Mouse (Mus musculus): Measurements from ENCODE around the gene BC035947. TPM values are rescaled to one million over a fixed set of nuclear protein-coding genes. Genes with fewer than 3 reads are reported as not detected.
A peak's percentile ranks its signal among the peaks of the same experiment; 100 is the strongest.

The BC035947 gene
- total and polyA plus RNA-seq, 3 experiments, result not detected

DNA sequence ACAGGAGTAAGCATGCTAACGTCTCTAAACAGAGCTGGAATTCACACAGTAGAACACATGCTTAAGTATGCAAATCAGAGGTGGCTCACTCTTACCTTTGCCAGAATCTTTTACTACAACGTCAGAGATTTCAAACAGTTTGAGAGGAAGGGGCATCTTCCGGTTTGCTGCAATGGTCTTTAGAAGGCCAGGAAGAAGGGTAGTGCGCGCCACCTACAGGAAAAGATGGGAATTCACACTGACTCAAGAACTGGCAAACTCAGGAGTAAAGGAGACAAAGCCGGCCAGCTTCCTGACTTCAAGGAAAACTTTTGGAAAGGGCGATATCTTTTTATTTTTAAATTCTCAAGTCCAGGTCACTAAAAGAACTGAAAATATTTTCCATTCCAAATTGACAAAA lies 57.3 kb downstream of the BC035947 start:
- peak overlapping the region; percentile 62 for H3K4me2 ChIP-seq (ENCODE audit: insufficient read depth, low read depth, poor library complexity, severe bottlenecking)
- H3K79me2 ChIP-seq (replicated peaks; ENCODE audit: control insufficient read depth, extremely low read depth, insufficient read depth, poor library complexity, severe bottlenecking), result 0 out of 2 replicates have a peak, but pooled peaks cover 5% of the 10 kb centered on the region
- H3K9me3 ChIP-seq (replicated peaks; ENCODE audit: low read length), result no peaks in the 10 kb centered on the region
- peaks cover 46 to 92% of the 10 kb centered on the region in 2 experiments for H3K36me3 ChIP-seq (replicated peaks in 1 of 2; ENCODE audit: control insufficient read depth in 1 of 2, insufficient read depth in 1 of 2, low read length in 1 of 2)
- peak overlapping the region in 1 of 3 experiments; percentile 4 for H3K4me3 ChIP-seq (replicated peaks in 1 of 3; ENCODE audit: low read depth in 2 of 3, low read length in 2 of 3, poor library complexity in 1 of 3)
- peak overlapping the region; percentile 91 for H3K27ac ChIP-seq (ENCODE audit: insufficient read depth, low read depth)
- H3K9ac ChIP-seq (ENCODE audit: insufficient read depth, low read depth), result no peak overlapping the region; the same call in 1 of the 2 replicates
- DNase-seq (ENCODE audit: extremely low read depth), result peak; percentile 84
- no peaks in the 10 kb centered on the region for H3K27me3 ChIP-seq (replicated peaks)
- TF ChIP-seq NRF1 (IDR thresholded peaks at IDR 0.05; ENCODE audit: low read depth, low read length) (no peak), IRF4 (IDR thresholded peaks at IDR 0.05; ENCODE audit: low read depth, low read length) (0 out of 2 replicates have a peak, but pooled peaks have one; percentile 12), MAZ (IDR thresholded peaks at IDR 0.05; ENCODE audit: low read depth, low read length) (0 out of 2 replicates have a peak, but pooled peaks have one; percentile 28), RCOR1 (conservative IDR thresholded peaks at IDR 0.05; ENCODE audit: low read depth, low read length) (no peak), JUND (conservative IDR thresholded peaks at IDR 0.05; ENCODE audit: low read depth, low read length) (no peak), ELF1 (IDR thresholded peaks at IDR 0.05; ENCODE audit: low read depth, low read length) (peak; percentile 89), TBP (conservative IDR thresholded peaks at IDR 0.05; ENCODE audit: low read depth, low read length) (no peak), GABPA (IDR thresholded peaks at IDR 0.05; ENCODE audit: insufficient replicate concordance, low read depth, low read length) (no peak), MYC (IDR thresholded peaks at IDR 0.05; ENCODE audit: low read depth, low read length) (no peak; the same call in 1 of the 2 replicates), TCF12 (IDR thresholded peaks at IDR 0.05; ENCODE audit: low read depth, low read length) (no peak), SIN3A (IDR thresholded peaks at IDR 0.05; ENCODE audit: low read length) (peak; percentile 49; the same call in 1 of the 2 replicates), USF2 (conservative IDR thresholded peaks at IDR 0.05; ENCODE audit: low read depth, low read length) (no peak), POLR2A (IDR thresholded peaks at IDR 0.05; ENCODE audit: low read depth, low read length) (no peak), RAD21 (IDR thresholded peaks at IDR 0.05; ENCODE audit: low read depth, low read length) (peak; percentile 79), MAX (IDR thresholded peaks at IDR 0.05; ENCODE audit: low read length) (no peak), ZKSCAN1 (IDR thresholded peaks at IDR 0.05; ENCODE audit: borderline replicate concordance, low read depth, low read length) (no peak), MXI1 (IDR thresholded peaks at IDR 0.05; ENCODE audit: low read depth, low read length) (no peak), NELFE (IDR thresholded peaks at IDR 0.05; ENCODE audit: low read depth, low read length) (no peak), KAT2A (IDR thresholded peaks at IDR 0.05; ENCODE audit: insufficient replicate concordance, low read length) (no peak), UBTF (IDR thresholded peaks at IDR 0.05; ENCODE audit: low read depth, low read length) (no peak), SMC3 (IDR thresholded peaks at IDR 0.05; ENCODE audit: low read depth, low read length) (peak; percentile 62), CTCF (conservative IDR thresholded peaks at IDR 0.05 in 1 of 2, IDR thresholded peaks at IDR 0.05 in 1 of 2; ENCODE audit: low read depth in 2 of 2, low read length in 2 of 2) (peak; percentile 71 to 83), ZNF384 (IDR thresholded peaks at IDR 0.05; ENCODE audit: low read depth, low read length) (no peak), ETS1 (conservative IDR thresholded peaks at IDR 0.05; ENCODE audit: low read depth, low read length) (0 out of 2 replicates have a peak, but pooled peaks have one; percentile 17), JUN (IDR thresholded peaks at IDR 0.05; ENCODE audit: insufficient read depth, low read depth, low read length) (no peak), CHD1 (IDR thresholded peaks at IDR 0.05; ENCODE audit: low read depth, low read length) (no peak), MAFK (IDR thresholded peaks at IDR 0.05; ENCODE audit: insufficient replicate concordance, low read length) (no peak), POLR2AphosphoS2 (IDR thresholded peaks at IDR 0.05; ENCODE audit: low read depth, low read length) (no peak), BHLHE40 (IDR thresholded peaks at IDR 0.05; ENCODE audit: low read depth, low read length) (0 out of 2 replicates have a peak, but pooled peaks have one; percentile 24), ZMIZ1 (IDR thresholded peaks at IDR 0.05; ENCODE audit: low read depth, low read length) (no peak), USF1 (IDR thresholded peaks at IDR 0.05; ENCODE audit: low read depth, low read length) (no peak), CHD2 (IDR thresholded peaks at IDR 0.05; ENCODE audit: low read length) (no peak), E2F4 (IDR thresholded peaks at IDR 0.05; ENCODE audit: insufficient replicate concordance, low read depth, low read length) (no peak), EP300 (IDR thresholded peaks at IDR 0.05; ENCODE audit: low read length) (no peak), MEF2A (IDR thresholded peaks at IDR 0.05; ENCODE audit: borderline replicate concordance, low read depth, low read length) (peak; percentile 26; the same call in 1 of the 2 replicates), HCFC1 (IDR thresholded peaks at IDR 0.05; ENCODE audit: low read depth, low read length) (no peak), PAX5 (IDR thresholded peaks at IDR 0.05; ENCODE audit: low read length) (no peak), ZC3H11A (IDR thresholded peaks at IDR 0.05; ENCODE audit: low read depth, low read length) (no peak)
- dilution Hi-C loops (cut with MboI; ENCODE audit: extremely low pct_ligation_motif_present, extremely low pct_unique_long_range_greater_than_20kb, low sequenced_read_pairs), result no loop called here
- in situ Hi-C loops (cut with MboI; ENCODE audit: low pct_ligation_motif_present, low pct_unique_long_range_greater_than_20kb, low sequenced_read_pairs), result no loop called here
- peaks cover 10 to 36% of the 10 kb centered on the region in 2 experiments for H3K4me1 ChIP-seq (ENCODE audit: control insufficient read depth in 1 of 2, insufficient read depth in 2 of 2)

Data from CH12.LX (cell line).